20 mouse cellular contexts compared by ENCODE assay signal in the genomic region with DNA sequence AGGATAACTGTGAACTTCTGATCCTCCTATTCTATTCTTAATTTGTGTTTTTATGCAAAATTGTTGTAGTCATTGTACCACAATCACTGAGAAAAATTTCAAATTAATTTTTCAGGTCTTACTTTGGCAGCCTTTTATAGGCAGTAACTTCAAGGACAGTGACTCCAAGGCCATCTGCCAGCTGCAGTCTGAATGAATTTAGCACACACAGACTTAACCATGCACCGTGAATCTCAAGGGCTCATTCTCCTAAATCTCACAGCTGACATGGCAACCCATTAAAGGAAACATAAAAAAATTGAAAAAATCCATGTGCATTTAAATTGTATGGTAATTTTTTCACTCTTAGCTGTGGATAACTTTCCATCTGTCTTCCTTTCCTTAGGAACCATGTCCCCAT.
DNase-seq lines count a peak whose midpoint lies in the region; ATAC-seq and TF ChIP-seq lines count a peak whose summit lies in the region.
"Had no signal": no experiment of that assay in that cellular context is flagged by ENCODE, and none has a peak within 500 bp of the region (broad histone marks: within the 10 kb centered on the region; RNA-seq: fewer than 3 reads in every experiment).

No protein-coding gene starts in this region.

- no peak for TF ChIP-seq CTCF in brain, embryonic 14.5 days (IDR thresholded peaks at IDR 0.05; ENCODE audit: borderline replicate concordance, extremely low read depth, insufficient read depth, insufficient read length)

- H3K27me3 ChIP-seq in midbrain, embryonic 12.5 days = no peaks in the 10 kb centered on the region
- H3K27me3 ChIP-seq in midbrain, embryonic 10.5 days (ENCODE audit: low read depth, poor library complexity, severe bottlenecking) = no peaks in the 10 kb centered on the region
- H3K27me3 ChIP-seq: embryonic facial prominence, embryonic 13.5 days; hindbrain, embryonic 15.5 days; lung, embryonic 15.5 days had no signal

- DNase-seq in cerebellum, postnatal 14 days = peak; percentile 6 to 9
- no peak for DNase-seq in cerebellum, adult 18-20 months
- no peak for DNase-seq in midbrain, embryonic 10.5 days (ENCODE audit: low spot score)
- peak; percentile 14 for DNase-seq in adrenal gland, postnatal 25 days
- DNase-seq in brain, embryonic 14.5 days (ENCODE audit: low read depth) = peak; percentile 57
- no peak for DNase-seq in heart, adult 11 months
- DNase-seq: B cell, adult 2 months; cerebellum, adult 9-11 months; gastrocnemius, adult 2 months; heart, postnatal 10 days; kidney, adult 11 months; lung, postnatal 4 days had no signal

- H3K27ac ChIP-seq in midbrain, embryonic 12.5 days (replicated peaks) = no peak overlapping the region
- no peak overlapping the region for H3K27ac ChIP-seq in midbrain, embryonic 10.5 days (replicated peaks)
- H3K27ac ChIP-seq: embryonic facial prominence, embryonic 13.5 days; gastrocnemius, adult 2 months; hindbrain, embryonic 15.5 days; kidney, postnatal 0 days; liver, embryonic 14.5 days; lung, embryonic 15.5 days had no signal

- H3K9ac ChIP-seq in midbrain, embryonic 12.5 days (replicated peaks) = no peak overlapping the region
- H3K9ac ChIP-seq: embryonic facial prominence, embryonic 13.5 days; hindbrain, embryonic 15.5 days; liver, embryonic 14.5 days; lung, embryonic 15.5 days had no signal

- no peaks in the 10 kb centered on the region for H3K36me3 ChIP-seq in midbrain, embryonic 12.5 days
- H3K36me3 ChIP-seq in midbrain, embryonic 10.5 days = no peaks in the 10 kb centered on the region
- H3K36me3 ChIP-seq: embryonic facial prominence, embryonic 13.5 days; hindbrain, embryonic 15.5 days; lung, embryonic 15.5 days had no signal

- H3K4me3 ChIP-seq in midbrain, embryonic 12.5 days = no peak overlapping the region
- H3K4me3 ChIP-seq in midbrain, embryonic 10.5 days = no peak overlapping the region
- H3K4me3 ChIP-seq: embryonic facial prominence, embryonic 13.5 days; gastrocnemius, adult 2 months; hindbrain, embryonic 15.5 days; lung, embryonic 15.5 days had no signal

- TF ChIP-seq POLR2A in brain, embryonic 14.5 days (IDR thresholded peaks at IDR 0.05; ENCODE audit: borderline replicate concordance, extremely low read depth, insufficient read depth, insufficient read length, poor library complexity, severe bottlenecking) = no peak

- no peak overlapping the region for H3K4me2 ChIP-seq in midbrain, embryonic 12.5 days (replicated peaks)
- H3K4me2 ChIP-seq: embryonic facial prominence, embryonic 13.5 days; heart, embryonic 11.5 days; hindbrain, embryonic 15.5 days; lung, embryonic 15.5 days had no signal

- H3K4me1 ChIP-seq in midbrain, embryonic 12.5 days = no peaks in the 10 kb centered on the region
- no peaks in the 10 kb centered on the region for H3K4me1 ChIP-seq in midbrain, embryonic 10.5 days
- H3K4me1 ChIP-seq: embryonic facial prominence, embryonic 13.5 days; hindbrain, embryonic 15.5 days; lung, embryonic 15.5 days had no signal

- H3K9me3 ChIP-seq in midbrain, embryonic 12.5 days = no peaks in the 10 kb centered on the region
- H3K9me3 ChIP-seq in midbrain, embryonic 10.5 days (replicated peaks) = no peaks in the 10 kb centered on the region
- H3K9me3 ChIP-seq: embryonic facial prominence, embryonic 13.5 days; hindbrain, embryonic 15.5 days; lung, embryonic 15.5 days had no signal

- 63% methylated on average over 1 of the region's 1 CpGs for WGBS in midbrain, embryonic 12.5 days
- 82% methylated on average over 1 of the region's 1 CpGs for WGBS in midbrain, embryonic 10.5 days

- ATAC-seq in midbrain, embryonic 12.5 days (ENCODE audit: low FRiP score, low read depth) = peak; percentile 73; the same call in 1 of the 2 replicates
- ATAC-seq: forebrain, embryonic 16.5 days had no signal

Comparison
In these comparisons a context has a peak if more than half of its experiments do, and no peak if none do; other contexts are left out.
1. DNase-seq: peak in cerebellum, postnatal 14 days (2 of 2), adrenal gland, postnatal 25 days (single experiment) and brain, embryonic 14.5 days (single experiment); none in cerebellum, adult 18-20 months (0 of 2), midbrain, embryonic 10.5 days (single experiment) and heart, adult 11 months (single experiment).